Mouse (Mus musculus): ENCODE measurements at regions not wholly inside any gene's neighbourhood (a gene's known extent, or its start where the extent isn't known, plus 50 kb on each side); places are given as distances from the start of the nearest gene placed in this dataset.

- Histone ChIP-seq H3K4me1 (ENCODE audit: control insufficient read depth, insufficient read depth, low read length) (peaks cover 3% of the 10 kb centered on the region; the same call in 1 of the 2 replicates), H3K4me3 (ENCODE audit: insufficient read depth, low read length) (no peak overlapping the region), H3K27ac (ENCODE audit: insufficient read depth, low read depth, low read length) (no peak overlapping the region)
- TF ChIP-seq CTCF (IDR thresholded peaks at IDR 0.05; ENCODE audit: low read depth, low read length) (no peak), POLR2A (IDR thresholded peaks at IDR 0.05; ENCODE audit: borderline replicate concordance, low read depth, low read length) (no peak)
Observed at GRCm38 (mm10) chr12:79969346-79970226, 143.2 kb downstream of the Zfp36l1 start.

- H3K27ac ChIP-seq (ENCODE audit: insufficient read depth, low read depth, low read length) = no peak overlapping the region
- peaks cover 3% of the 10 kb centered on the region; the same call in 1 of the 2 replicates for H3K4me1 ChIP-seq (ENCODE audit: control insufficient read depth, insufficient read depth, low read length)
- no peak overlapping the region for H3K4me3 ChIP-seq (ENCODE audit: insufficient read depth, low read length)
- no peak for TF ChIP-seq CTCF (IDR thresholded peaks at IDR 0.05; ENCODE audit: low read depth, low read length)
- TF ChIP-seq POLR2A (IDR thresholded peaks at IDR 0.05; ENCODE audit: borderline replicate concordance, low read depth, low read length) = no peak
Observed at GRCm38 (mm10) chr12:79968676-79969075, 144.1 kb downstream of the Zfp36l1 start.

- TF ChIP-seq CTCF (IDR thresholded peaks at IDR 0.05; ENCODE audit: low read depth, low read length) (no peak), POLR2A (IDR thresholded peaks at IDR 0.05; ENCODE audit: borderline replicate concordance, low read depth, low read length) (no peak)
- no peak overlapping the region for H3K27ac ChIP-seq (ENCODE audit: insufficient read depth, low read depth, low read length)
- peaks cover 3% of the 10 kb centered on the region; the same call in 1 of the 2 replicates for H3K4me1 ChIP-seq (ENCODE audit: control insufficient read depth, insufficient read depth, low read length)
- H3K4me3 ChIP-seq (ENCODE audit: insufficient read depth, low read length) = no peak overlapping the region
Observed at GRCm38 (mm10) chr12:79967491-79968255, 145.1 kb downstream of the Zfp36l1 start.

- TF ChIP-seq CTCF (IDR thresholded peaks at IDR 0.05; ENCODE audit: low read depth, low read length) = no peak
- Histone ChIP-seq H3K4me3 (ENCODE audit: insufficient read depth, low read length) (no peak overlapping the region), H3K4me1 (ENCODE audit: control insufficient read depth, insufficient read depth, low read length) (peaks cover 3% of the 10 kb centered on the region; the same call in 1 of the 2 replicates), H3K27ac (ENCODE audit: insufficient read depth, low read depth, low read length) (no peak overlapping the region)
Observed at GRCm38 (mm10) chr12:79966621-79967490, 146.0 kb downstream of the Zfp36l1 start.

GRCm38 (mm10) chr12:79966289-79966615 lies 146.6 kb downstream of the Zfp36l1 start:
- no peak overlapping the region for H3K4me3 ChIP-seq (ENCODE audit: insufficient read depth, low read length)
- H3K27ac ChIP-seq (ENCODE audit: insufficient read depth, low read depth, low read length) = no peak overlapping the region
- H3K4me1 ChIP-seq (ENCODE audit: control insufficient read depth, insufficient read depth, low read length) = peaks cover 3% of the 10 kb centered on the region; the same call in 1 of the 2 replicates
- TF ChIP-seq POLR2A (IDR thresholded peaks at IDR 0.05; ENCODE audit: borderline replicate concordance, low read depth, low read length) = no peak
- TF ChIP-seq CTCF (IDR thresholded peaks at IDR 0.05; ENCODE audit: low read depth, low read length) = no peak

GRCm38 (mm10) chr12:79965471-79966288 lies 147.1 kb downstream of the Zfp36l1 start:
- Histone ChIP-seq H3K4me3 (ENCODE audit: insufficient read depth, low read length) (peak overlapping the region; percentile 44), H3K4me1 (ENCODE audit: control insufficient read depth, insufficient read depth, low read length) (peaks cover 3% of the 10 kb centered on the region; the same call in 1 of the 2 replicates), H3K27ac (ENCODE audit: insufficient read depth, low read depth, low read length) (no peak overlapping the region)
- TF ChIP-seq CTCF (IDR thresholded peaks at IDR 0.05; ENCODE audit: low read depth, low read length) (no peak), POLR2A (IDR thresholded peaks at IDR 0.05; ENCODE audit: borderline replicate concordance, low read depth, low read length) (no peak)

- no peak overlapping the region for H3K27ac ChIP-seq (ENCODE audit: insufficient read depth, low read depth, low read length)
- H3K4me1 ChIP-seq (ENCODE audit: control insufficient read depth, insufficient read depth, low read length) = peaks cover 3% of the 10 kb centered on the region; the same call in 1 of the 2 replicates
- no peak overlapping the region for H3K4me3 ChIP-seq (ENCODE audit: insufficient read depth, low read length)
- TF ChIP-seq CTCF (IDR thresholded peaks at IDR 0.05; ENCODE audit: low read depth, low read length) (no peak), POLR2A (IDR thresholded peaks at IDR 0.05; ENCODE audit: borderline replicate concordance, low read depth, low read length) (no peak)
Observed at GRCm38 (mm10) chr12:79963443-79964025, 149.3 kb downstream of the Zfp36l1 start.

- Histone ChIP-seq H3K27ac (ENCODE audit: insufficient read depth, low read depth, low read length) (no peak overlapping the region), H3K4me3 (ENCODE audit: insufficient read depth, low read length) (no peak overlapping the region), H3K4me1 (ENCODE audit: control insufficient read depth, insufficient read depth, low read length) (peaks cover 3% of the 10 kb centered on the region; the same call in 1 of the 2 replicates)
- TF ChIP-seq CTCF (IDR thresholded peaks at IDR 0.05; ENCODE audit: low read depth, low read length) (no peak), POLR2A (IDR thresholded peaks at IDR 0.05; ENCODE audit: borderline replicate concordance, low read depth, low read length) (no peak)
Observed at GRCm38 (mm10) chr12:79962649-79963236, 150.1 kb downstream of the Zfp36l1 start.
